Mouse (Mus musculus): ENCODE measurements at regions not wholly inside any gene's neighbourhood (a gene's known extent, or its start where the extent isn't known, plus 50 kb on each side); places are given as distances from the start of the nearest gene placed in this dataset.
A peak's percentile ranks its signal among the peaks of the same experiment; 100 is the strongest.
"Not testable (repeated sequence)": the region's sequence is repeated elsewhere in the genome, so short reads cannot be mapped to it uniquely, and the experiment has no call there.

DNA sequence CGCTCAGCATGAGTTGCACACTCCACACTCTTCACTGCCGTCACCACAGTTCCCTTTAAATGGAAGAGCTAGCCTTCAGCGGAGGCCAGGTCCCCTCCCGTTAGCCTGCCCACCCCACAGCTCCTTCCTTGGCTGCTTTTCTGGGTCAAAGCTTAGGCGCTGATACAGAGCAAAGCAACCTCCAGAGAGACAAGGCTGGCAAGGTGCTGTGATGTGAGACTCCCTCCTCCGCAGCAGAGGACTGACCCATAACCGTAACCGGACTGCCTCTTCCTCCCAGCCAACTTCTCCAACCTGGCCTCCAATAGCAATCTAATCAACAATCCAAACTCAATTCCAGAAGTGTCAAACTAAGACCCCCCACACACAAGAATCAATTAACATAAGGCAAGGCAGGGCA is 140.4 kb downstream of the Katnal1 start:
- peak overlapping the region in 2 of 3 experiments; percentile 10 to 53 for H3K4me3 ChIP-seq (replicated peaks in 1 of 3; ENCODE audit: low read depth in 2 of 3, low read length in 2 of 3, poor library complexity in 1 of 3)
- no peak overlapping the region for H3K9ac ChIP-seq (ENCODE audit: insufficient read depth, low read depth)
- no peak for DNase-seq (ENCODE audit: extremely low read depth)
- peaks cover 0 to 21% of the 10 kb centered on the region in 2 experiments for H3K36me3 ChIP-seq (replicated peaks in 1 of 2; ENCODE audit: control insufficient read depth in 1 of 2, insufficient read depth in 1 of 2, low read length in 1 of 2)
- in situ Hi-C loops (cut with MboI; ENCODE audit: low pct_ligation_motif_present, low pct_unique_long_range_greater_than_20kb, low sequenced_read_pairs) = loop anchor here (25.0 kb wide), 1 partner anchor 451 kb away; no protein-coding TSS in a partner anchor
- H3K27me3 ChIP-seq (replicated peaks) = no peaks in the 10 kb centered on the region
- H3K4me1 ChIP-seq (ENCODE audit: control insufficient read depth in 1 of 2, insufficient read depth in 2 of 2) = peaks cover 16 to 54% of the 10 kb centered on the region in 2 experiments
- no peaks in the 10 kb centered on the region; the same call in 1 of the 2 replicates for H3K79me2 ChIP-seq (replicated peaks; ENCODE audit: control insufficient read depth, extremely low read depth, insufficient read depth, poor library complexity, severe bottlenecking)
- H3K9me3 ChIP-seq (replicated peaks; ENCODE audit: low read length) = peaks cover 3% of the 10 kb centered on the region
- no peak overlapping the region for H3K27ac ChIP-seq (ENCODE audit: insufficient read depth, low read depth)
- dilution Hi-C loops (cut with MboI; ENCODE audit: extremely low pct_ligation_motif_present, extremely low pct_unique_long_range_greater_than_20kb, low sequenced_read_pairs) = no loop called here
- H3K4me2 ChIP-seq (ENCODE audit: insufficient read depth, low read depth, poor library complexity, severe bottlenecking) = peak overlapping the region; percentile 70
- TF ChIP-seq ZMIZ1 (IDR thresholded peaks at IDR 0.05; ENCODE audit: low read depth, low read length) (no peak), MAFK (IDR thresholded peaks at IDR 0.05; ENCODE audit: insufficient replicate concordance, low read length) (no peak), SMC3 (IDR thresholded peaks at IDR 0.05; ENCODE audit: low read depth, low read length) (no peak), ZNF384 (IDR thresholded peaks at IDR 0.05; ENCODE audit: low read depth, low read length) (no peak), TCF12 (IDR thresholded peaks at IDR 0.05; ENCODE audit: low read depth, low read length) (no peak), JUN (IDR thresholded peaks at IDR 0.05; ENCODE audit: insufficient read depth, low read depth, low read length) (no peak), MYC (IDR thresholded peaks at IDR 0.05; ENCODE audit: low read depth, low read length) (no peak), JUND (conservative IDR thresholded peaks at IDR 0.05; ENCODE audit: low read depth, low read length) (no peak), E2F4 (IDR thresholded peaks at IDR 0.05; ENCODE audit: insufficient replicate concordance, low read depth, low read length) (no peak), CTCF (conservative IDR thresholded peaks at IDR 0.05 in 1 of 2, IDR thresholded peaks at IDR 0.05 in 1 of 2; ENCODE audit: low read depth in 2 of 2, low read length in 2 of 2) (no peak), ELF1 (IDR thresholded peaks at IDR 0.05; ENCODE audit: low read depth, low read length) (no peak), NELFE (IDR thresholded peaks at IDR 0.05; ENCODE audit: low read depth, low read length) (no peak), POLR2AphosphoS2 (IDR thresholded peaks at IDR 0.05; ENCODE audit: low read depth, low read length) (no peak), KAT2A (IDR thresholded peaks at IDR 0.05; ENCODE audit: insufficient replicate concordance, low read length) (no peak), UBTF (IDR thresholded peaks at IDR 0.05; ENCODE audit: low read depth, low read length) (no peak), EP300 (IDR thresholded peaks at IDR 0.05; ENCODE audit: low read length) (no peak), USF1 (IDR thresholded peaks at IDR 0.05; ENCODE audit: low read depth, low read length) (no peak)

DNA sequence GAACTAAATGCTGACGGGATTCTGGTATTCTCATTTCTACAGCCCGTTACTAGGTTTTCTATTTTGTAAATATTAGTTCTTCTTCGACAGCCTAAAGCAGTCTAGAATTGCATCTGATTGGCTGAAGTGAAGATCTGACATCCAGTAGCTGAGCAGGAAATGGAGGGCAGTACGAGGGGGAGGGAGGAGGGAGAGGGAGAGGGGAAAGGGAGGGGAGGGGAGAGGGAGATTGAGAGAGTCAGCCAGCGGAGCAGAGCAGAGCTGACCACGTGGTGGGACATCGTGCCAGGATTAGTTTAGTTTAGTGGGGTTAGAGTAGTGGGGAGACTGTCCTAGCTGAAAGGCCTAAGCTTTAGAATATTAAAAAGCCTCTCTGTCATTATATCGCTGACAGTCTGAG is 141.8 kb downstream of the Katnal1 start:
- Histone ChIP-seq H3K27me3 (replicated peaks) (no peaks in the 10 kb centered on the region), H3K36me3 (replicated peaks in 1 of 2; ENCODE audit: control insufficient read depth in 1 of 2, insufficient read depth in 1 of 2, low read length in 1 of 2) (peaks cover 5 to 27% of the 10 kb centered on the region in 2 experiments), H3K4me3 (replicated peaks in 1 of 3; ENCODE audit: low read depth in 2 of 3, low read length in 2 of 3, poor library complexity in 1 of 3) (no peak overlapping the region), H3K4me1 (ENCODE audit: control insufficient read depth in 1 of 2, insufficient read depth in 2 of 2) (peaks cover 11 to 39% of the 10 kb centered on the region in 2 experiments), H3K27ac (ENCODE audit: insufficient read depth, low read depth) (no peak overlapping the region), H3K79me2 (replicated peaks; ENCODE audit: control insufficient read depth, extremely low read depth, insufficient read depth, poor library complexity, severe bottlenecking) (peaks cover 4% of the 10 kb centered on the region; the same call in 1 of the 2 replicates), H3K4me2 (ENCODE audit: insufficient read depth, low read depth, poor library complexity, severe bottlenecking) (no peak overlapping the region), H3K9ac (ENCODE audit: insufficient read depth, low read depth) (no peak overlapping the region), H3K9me3 (replicated peaks; ENCODE audit: low read length) (peaks cover 3% of the 10 kb centered on the region)
- no peak for DNase-seq (ENCODE audit: extremely low read depth)
- in situ Hi-C loops (cut with MboI; ENCODE audit: low pct_ligation_motif_present, low pct_unique_long_range_greater_than_20kb, low sequenced_read_pairs) = loop anchor here (25.0 kb wide), 1 partner anchor 450 kb away; no protein-coding TSS in a partner anchor
- TF ChIP-seq CTCF (conservative IDR thresholded peaks at IDR 0.05 in 1 of 2, IDR thresholded peaks at IDR 0.05 in 1 of 2; ENCODE audit: low read depth in 2 of 2, low read length in 2 of 2) (no peak), E2F4 (IDR thresholded peaks at IDR 0.05; ENCODE audit: insufficient replicate concordance, low read depth, low read length) (no peak), CHD2 (IDR thresholded peaks at IDR 0.05; ENCODE audit: low read length) (no peak), TBP (conservative IDR thresholded peaks at IDR 0.05; ENCODE audit: low read depth, low read length) (no peak), MYC (IDR thresholded peaks at IDR 0.05; ENCODE audit: low read depth, low read length) (no peak), NELFE (IDR thresholded peaks at IDR 0.05; ENCODE audit: low read depth, low read length) (no peak), JUND (conservative IDR thresholded peaks at IDR 0.05; ENCODE audit: low read depth, low read length) (no peak), GABPA (IDR thresholded peaks at IDR 0.05; ENCODE audit: insufficient replicate concordance, low read depth, low read length) (no peak)
- dilution Hi-C loops (cut with MboI; ENCODE audit: extremely low pct_ligation_motif_present, extremely low pct_unique_long_range_greater_than_20kb, low sequenced_read_pairs) = no loop called here

DNA sequence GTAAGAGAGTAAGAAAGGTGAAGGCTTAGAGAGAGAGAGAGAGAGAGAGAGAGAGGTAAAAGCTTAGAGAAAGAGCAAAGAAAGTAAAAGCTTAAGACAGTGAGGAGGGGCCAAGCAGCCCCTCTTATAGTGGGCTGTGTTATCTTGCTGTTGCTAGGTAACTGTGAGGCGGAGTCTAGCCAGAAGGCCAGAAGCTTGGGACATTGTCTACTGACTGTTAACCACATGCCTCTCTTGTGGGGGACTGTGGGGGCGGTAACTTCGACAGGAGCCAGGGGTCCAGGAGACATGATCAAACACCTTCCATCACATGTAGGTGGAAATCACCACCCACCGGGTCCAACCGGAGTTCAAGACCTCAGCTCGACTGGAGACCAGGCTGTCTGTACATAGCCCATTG is 148.0 kb downstream of the Katnal1 start:
- DNase-seq (ENCODE audit: extremely low read depth); H3K9ac ChIP-seq (ENCODE audit: insufficient read depth, low read depth); H3K27me3 ChIP-seq (replicated peaks); H3K9me3 ChIP-seq (replicated peaks; ENCODE audit: low read length); H3K4me2 ChIP-seq (ENCODE audit: insufficient read depth, low read depth, poor library complexity, severe bottlenecking); H3K79me2 ChIP-seq (replicated peaks; ENCODE audit: control insufficient read depth, extremely low read depth, insufficient read depth, poor library complexity, severe bottlenecking); dilution Hi-C loops (cut with MboI; ENCODE audit: extremely low pct_ligation_motif_present, extremely low pct_unique_long_range_greater_than_20kb, low sequenced_read_pairs); H3K4me3 ChIP-seq (replicated peaks in 1 of 3; ENCODE audit: low read depth in 2 of 3, low read length in 2 of 3, poor library complexity in 1 of 3); H3K4me1 ChIP-seq (ENCODE audit: control insufficient read depth in 1 of 2, insufficient read depth in 2 of 2); H3K27ac ChIP-seq (ENCODE audit: insufficient read depth, low read depth): not testable (repeated sequence)
- in situ Hi-C loops (cut with MboI; ENCODE audit: low pct_ligation_motif_present, low pct_unique_long_range_greater_than_20kb, low sequenced_read_pairs) = loop anchor here (25.0 kb wide), 1 partner anchor 444 kb away; no protein-coding TSS in a partner anchor
- peaks cover 7 to 40% of the 10 kb centered on the region in 2 experiments for H3K36me3 ChIP-seq (replicated peaks in 1 of 2; ENCODE audit: control insufficient read depth in 1 of 2, insufficient read depth in 1 of 2, low read length in 1 of 2)

Measured in CH12.LX (cell line).